Mouse (Mus musculus) stomach, embryonic 14.5 days (tissue): ENCODE data around the gene Ttc37. TPM values are rescaled to one million over a fixed set of nuclear protein-coding genes. Genes with fewer than 3 reads are reported as not detected.

Experiments
- ATAC-seq: fragments of 200-750 bp; cut with Nextera tagmentation; 2 replicates; pipeline ENCODE4 v1.8.0; 2017; ENCODE audit warnings: low read depth, moderate TSS enrichment; ENCODE audit not compliant: insufficient number of reproducible peaks, insufficient read depth, low FRiP score
- H3K27ac ChIP-seq: fragments of 300-500 bp; sonication (generic); 2 replicates; pipeline ENCODE4 v1.5.1; 2014; ENCODE audit warnings: mild to moderate bottlenecking, low read length, moderate library complexity, mixed read lengths
- H3K27me3 ChIP-seq: fragments of 300-500 bp; sonication (generic); 2 replicates; pipeline ENCODE4 v1.6.1; 2014; ENCODE audit warnings: low read length, control low read depth, mixed read lengths; ENCODE audit not compliant: control insufficient read depth, insufficient read depth
- H3K36me3 ChIP-seq: fragments of 300-500 bp; sonication (generic); 2 replicates; pipeline ENCODE4 v1.6.1; 2014; ENCODE audit warnings: mild to moderate bottlenecking, control low read depth, low read length, moderate library complexity, mixed read lengths; ENCODE audit not compliant: control insufficient read depth, insufficient read depth
- H3K4me1 ChIP-seq: fragments of 300-500 bp; sonication (generic); 2 replicates; pipeline ENCODE4 v1.6.1; 2014; ENCODE audit warnings: low read length, control low read depth, mixed read lengths; ENCODE audit not compliant: control insufficient read depth, insufficient read depth
- H3K4me2 ChIP-seq: fragments of 300-500 bp; sonication (generic); replicated peaks from 2 replicates; pipeline ENCODE4 v1.6.1; 2014; ENCODE audit warnings: low read depth, low read length, control low read depth
- H3K4me3 ChIP-seq: fragments of 300-500 bp; sonication (generic); 2 replicates; pipeline ENCODE4 v1.5.1; 2014; ENCODE audit warnings: low read depth, low read length, control low read depth
- H3K9ac ChIP-seq: fragments of 300-500 bp; sonication (generic); replicated peaks from 2 replicates; pipeline ENCODE4 v1.6.1; 2014; ENCODE audit warnings: low read depth, mild to moderate bottlenecking, control low read depth, low read length, moderate library complexity, mixed read lengths
- H3K9me3 ChIP-seq: fragments of 300-500 bp; sonication (generic); 2 replicates; pipeline ENCODE4 v1.6.1; 2016; ENCODE audit warnings: low read depth, low read length, control low read depth; ENCODE audit not compliant: control insufficient read depth
- WGBS: fragments of 180-500 bp; shearing (Covaris S2); extraction: QIAGEN DNeasy Blood & Tissue Kit; methylation state at CpG from one replicate; pipeline ENCODE4 v1.1.7; 2014; 5-methylcytosine and 5-hydroxymethylcytosine counted together
- polyA plus RNA-seq: library from polyadenylated mRNA; unstranded; fragments of >200 nt; fragmentation: Nextera tagmentation; extraction: Ambion mirVana; gene quantifications from 2 replicates; pipeline ENCODE4 v1.2.1, GENCODE M21; 2014

The Ttc37 gene
- polyA plus RNA-seq, 1 experiment from 2014 or later = 23.5 TPM

DNA sequence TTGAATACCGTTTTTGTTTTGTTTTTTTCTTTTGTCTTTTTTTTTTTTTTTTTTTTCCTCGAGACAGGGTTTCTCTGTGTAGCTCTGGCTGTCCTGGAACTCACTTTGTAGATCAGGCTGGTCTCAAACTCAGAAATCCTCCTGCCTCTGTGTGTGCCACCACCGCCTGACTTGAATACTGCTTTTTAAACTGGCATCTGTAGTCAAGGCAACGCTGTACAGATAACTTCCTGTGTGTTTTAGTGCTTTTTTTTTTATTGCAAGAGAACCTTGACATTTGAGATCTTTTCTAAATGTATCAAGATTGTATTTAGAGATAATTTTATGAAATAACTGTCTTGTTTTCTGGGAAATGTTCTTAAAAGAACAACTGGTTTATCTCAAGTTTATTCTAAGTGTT is 33.9 kb downstream of the Ttc37 start:
- Histone ChIP-seq H3K4me3 (no peak overlapping the region), H3K9ac (no peak overlapping the region), H3K36me3 (peaks cover 53% of the 10 kb centered on the region), H3K9me3 (no peaks in the 10 kb centered on the region), H3K27ac (no peak overlapping the region), H3K4me2 (no peak overlapping the region), H3K4me1 (no peaks in the 10 kb centered on the region), H3K27me3 (no peaks in the 10 kb centered on the region)
- 86% methylated on average over 4 of the region's 4 CpGs for WGBS
- no peak for ATAC-seq

DNA sequence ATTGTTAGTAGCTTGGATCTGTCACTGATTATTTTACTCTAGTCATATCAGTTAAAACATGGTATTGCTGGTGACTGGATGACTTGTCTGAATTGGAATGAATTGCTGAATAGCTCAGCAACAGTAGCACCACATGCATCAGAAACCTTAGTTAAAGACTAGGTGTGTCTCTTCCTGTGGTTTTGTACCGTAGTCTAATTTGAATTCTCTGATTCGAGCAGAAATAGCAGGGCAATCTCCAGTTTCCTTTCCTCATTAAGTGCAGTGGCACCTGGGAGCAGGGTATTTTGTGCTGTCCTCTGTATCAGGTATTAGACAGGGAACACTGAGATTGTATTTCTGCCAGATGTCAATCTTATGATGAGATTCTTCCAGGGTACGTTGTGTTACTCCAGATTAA is 40.3 kb downstream of the Ttc37 start:
- ATAC-seq = no peak
- H3K36me3 ChIP-seq = peaks cover 32% of the 10 kb centered on the region; the same call in 1 of the 2 replicates
- 88% methylated on average over 3 of the region's 3 CpGs for WGBS

DNA sequence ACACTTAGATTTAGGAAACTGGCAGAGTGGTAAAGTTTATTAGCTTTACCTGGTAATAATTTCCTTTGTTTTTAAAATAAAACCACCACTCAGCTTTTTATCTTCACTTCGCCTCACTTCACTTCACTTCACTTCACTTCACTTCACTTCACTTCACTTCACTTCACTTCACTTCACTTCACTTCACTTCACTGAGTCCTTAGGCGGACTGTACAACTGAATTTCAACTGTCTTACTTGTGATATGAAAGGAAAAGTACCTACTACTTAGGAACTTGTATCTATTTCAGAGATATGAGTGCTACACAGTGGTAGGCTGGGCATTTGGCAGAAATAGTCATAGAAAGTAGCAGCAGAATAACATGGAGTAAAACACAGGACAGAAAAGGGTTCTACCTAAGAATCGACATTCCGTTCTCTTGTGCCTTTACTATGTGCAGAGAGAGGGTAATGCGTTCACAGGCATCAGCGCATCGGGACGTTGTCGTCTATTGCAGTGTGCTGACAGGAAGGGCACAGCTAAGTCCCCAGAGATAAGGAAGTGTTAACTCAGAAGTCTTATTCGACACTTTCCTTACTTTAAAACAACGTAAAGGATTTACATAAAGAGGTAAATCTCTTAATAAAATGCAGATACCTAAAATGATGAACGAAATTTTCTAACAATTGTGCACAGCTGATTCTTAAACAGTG is 42.7 kb downstream of the Ttc37 start:
- no peaks in the 10 kb centered on the region for H3K27me3 ChIP-seq
- no peaks in the 10 kb centered on the region for H3K4me1 ChIP-seq
- peaks cover 25% of the 10 kb centered on the region; the same call in 1 of the 2 replicates for H3K36me3 ChIP-seq
- 90% methylated on average over 12 of the region's 12 CpGs for WGBS
- no peak overlapping the region for H3K27ac ChIP-seq
- no peak overlapping the region for H3K9ac ChIP-seq
- no peak for ATAC-seq
- no peak overlapping the region for H3K4me2 ChIP-seq
- H3K9me3 ChIP-seq = no peaks in the 10 kb centered on the region
- H3K4me3 ChIP-seq = no peak overlapping the region

More for the DNA sequence above, 40.3 kb downstream of the Ttc37 start:
- no peak overlapping the region for H3K27ac ChIP-seq
- no peaks in the 10 kb centered on the region for H3K27me3 ChIP-seq
- H3K4me3 ChIP-seq = no peak overlapping the region
- no peak overlapping the region for H3K9ac ChIP-seq
- H3K9me3 ChIP-seq = no peaks in the 10 kb centered on the region
- H3K4me1 ChIP-seq = no peaks in the 10 kb centered on the region
- no peak overlapping the region for H3K4me2 ChIP-seq

DNA sequence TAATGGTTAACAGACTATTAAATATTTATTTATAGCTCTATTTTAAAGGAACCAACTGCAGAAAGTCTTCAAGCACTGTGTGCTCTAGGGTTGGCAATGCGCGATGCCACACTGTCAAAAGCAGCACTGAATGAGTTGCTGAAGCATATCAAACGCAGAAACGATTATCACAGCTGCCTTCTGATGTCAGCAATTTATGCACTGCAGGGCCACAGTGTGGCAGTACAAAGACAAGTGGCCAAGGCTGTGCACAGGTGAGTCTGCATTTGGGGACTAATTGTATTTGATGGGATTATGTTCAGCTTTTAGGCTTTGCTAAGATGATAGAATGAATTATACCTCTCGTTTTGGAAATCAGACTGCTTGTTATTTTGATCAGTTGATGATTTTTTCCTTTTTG is 51.9 kb downstream of the Ttc37 start:
- ATAC-seq = no peak
- H3K9me3 ChIP-seq = no peaks in the 10 kb centered on the region
- H3K4me2 ChIP-seq = no peak overlapping the region
- H3K36me3 ChIP-seq = peaks cover 25% of the 10 kb centered on the region
- H3K4me3 ChIP-seq = no peak overlapping the region
- no peaks in the 10 kb centered on the region for H3K27me3 ChIP-seq
- H3K9ac ChIP-seq = no peak overlapping the region
- H3K27ac ChIP-seq = no peak overlapping the region
- WGBS = 89% methylated on average over 5 of the region's 5 CpGs
- H3K4me1 ChIP-seq = no peaks in the 10 kb centered on the region

DNA sequence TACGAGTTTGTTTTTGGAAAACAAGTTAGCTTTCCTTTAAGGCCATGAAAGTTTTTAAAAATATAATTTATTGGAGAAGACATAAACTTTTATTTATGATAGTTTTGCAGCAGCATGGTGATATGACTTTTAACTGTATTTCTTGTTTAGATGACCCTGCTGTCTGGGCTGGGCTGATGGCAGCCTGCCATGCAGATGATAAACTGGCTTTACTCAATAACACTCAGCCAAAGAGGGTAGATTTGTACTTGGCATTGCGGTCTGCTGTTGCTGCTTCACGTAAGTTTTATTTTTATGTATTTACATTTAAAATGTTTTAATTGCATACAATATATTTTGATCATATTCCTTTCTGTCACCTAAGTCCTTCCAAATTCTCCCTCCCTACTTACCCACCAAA is 58.6 kb downstream of the Ttc37 start:
- Histone ChIP-seq H3K4me3 (no peak overlapping the region), H3K4me1 (no peaks in the 10 kb centered on the region), H3K9me3 (no peaks in the 10 kb centered on the region), H3K9ac (no peak overlapping the region), H3K27ac (no peak overlapping the region), H3K4me2 (no peak overlapping the region), H3K27me3 (no peaks in the 10 kb centered on the region), H3K36me3 (peaks cover 18% of the 10 kb centered on the region)
- 75% methylated on average over 3 of the region's 3 CpGs for WGBS
- no peak for ATAC-seq

DNA sequence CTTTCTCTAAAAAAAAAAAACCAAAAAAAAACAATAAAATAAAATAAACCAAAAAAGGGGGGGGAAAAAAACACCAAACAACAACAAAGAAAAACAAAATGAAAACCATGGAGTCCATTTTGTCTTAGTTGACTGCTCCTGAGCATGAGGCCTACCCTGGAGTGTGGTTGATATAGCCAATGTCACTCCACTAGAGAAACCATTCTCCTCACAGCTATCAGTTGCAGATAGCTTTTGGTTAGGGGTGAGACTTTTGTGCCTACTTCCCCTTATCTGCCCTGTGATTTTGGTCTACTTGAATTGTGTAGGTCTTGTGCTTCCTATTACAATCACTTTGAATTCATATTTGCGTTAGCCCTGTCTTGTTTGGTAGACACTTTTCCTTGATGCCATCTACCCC is 59.0 kb downstream of the Ttc37 start:
- H3K36me3 ChIP-seq = peaks cover 19% of the 10 kb centered on the region
- WGBS = 94% methylated on average over 1 of the region's 1 CpGs
- H3K9me3 ChIP-seq = no peaks in the 10 kb centered on the region
- no peak overlapping the region for H3K27ac ChIP-seq
- H3K4me1 ChIP-seq = no peaks in the 10 kb centered on the region
- H3K4me3 ChIP-seq = no peak overlapping the region
- no peak overlapping the region for H3K9ac ChIP-seq
- no peaks in the 10 kb centered on the region for H3K27me3 ChIP-seq
- no peak for ATAC-seq
- H3K4me2 ChIP-seq = no peak overlapping the region

DNA sequence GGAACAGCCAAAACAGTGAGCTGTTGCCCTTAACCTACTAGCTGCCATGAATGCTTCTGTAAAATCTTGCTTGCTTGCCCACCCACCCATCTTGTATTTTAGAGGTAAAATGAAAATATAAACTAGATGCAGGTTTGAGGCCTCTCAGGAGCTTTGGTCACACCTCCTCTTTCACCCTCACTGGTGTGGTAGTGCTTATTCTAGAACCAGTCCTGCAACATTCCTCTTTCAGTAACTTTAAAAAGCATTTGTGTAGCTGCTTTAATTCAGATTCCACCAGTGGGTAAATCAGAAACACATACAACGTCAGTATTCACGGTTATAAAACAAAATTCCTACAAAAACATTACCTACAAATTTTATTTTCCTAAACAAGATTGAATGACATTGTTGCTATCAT is 62.1 kb downstream of the Ttc37 start:
- WGBS = 75% methylated on average over 2 of the region's 2 CpGs
- Histone ChIP-seq H3K4me2 (no peak overlapping the region), H3K27me3 (no peaks in the 10 kb centered on the region), H3K4me1 (no peaks in the 10 kb centered on the region), H3K36me3 (peaks cover 14% of the 10 kb centered on the region), H3K9ac (no peak overlapping the region), H3K4me3 (no peak overlapping the region), H3K27ac (no peak overlapping the region), H3K9me3 (no peaks in the 10 kb centered on the region)
- no peak for ATAC-seq

DNA sequence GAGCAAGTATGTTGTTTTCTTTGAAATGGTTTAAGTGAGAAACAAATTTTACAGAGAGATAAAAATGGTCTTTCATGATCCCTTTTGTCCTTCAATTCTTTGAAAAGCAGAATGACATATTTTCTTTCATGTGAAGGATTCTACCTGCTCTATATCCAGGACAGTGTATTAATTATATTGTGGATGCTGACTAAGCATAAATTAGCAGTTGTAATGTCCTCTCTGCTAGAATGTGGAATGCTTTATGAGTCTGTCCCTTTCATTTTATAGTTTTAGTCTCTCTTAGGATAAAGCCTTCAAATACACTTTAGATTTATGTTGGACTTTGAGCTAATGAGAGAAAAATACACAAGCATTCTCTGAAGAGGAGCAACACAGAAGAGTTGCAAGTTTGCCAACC is 75.8 kb downstream of the Ttc37 start:
- Histone ChIP-seq H3K27me3 (no peaks in the 10 kb centered on the region), H3K4me3 (no peak overlapping the region), H3K9ac (no peak overlapping the region), H3K36me3 (peaks cover 18% of the 10 kb centered on the region), H3K4me1 (no peaks in the 10 kb centered on the region), H3K4me2 (no peak overlapping the region), H3K27ac (no peak overlapping the region), H3K9me3 (peaks cover 4% of the 10 kb centered on the region; the same call in 1 of the 2 replicates)
- ATAC-seq = no peak

DNA sequence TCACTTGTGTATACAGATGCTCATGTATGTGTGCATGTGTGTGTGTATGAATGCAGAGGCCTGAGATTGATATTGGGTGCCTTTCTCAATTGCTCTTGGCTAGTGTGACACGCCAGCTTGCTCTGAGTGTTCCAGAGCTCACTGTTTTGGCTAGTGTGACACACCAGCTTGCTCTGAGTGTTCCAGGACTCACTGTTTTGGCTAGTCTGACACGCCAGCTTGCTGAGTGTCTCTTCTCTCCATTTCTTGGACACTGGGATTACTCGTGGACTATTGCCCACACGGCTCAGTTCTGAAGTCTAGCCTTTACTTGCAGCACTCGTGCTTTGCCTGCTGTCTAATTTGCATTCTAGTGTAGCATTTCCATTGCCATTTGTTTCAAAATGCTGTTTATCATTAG is 80.2 kb downstream of the Ttc37 start:
- WGBS = 93% methylated on average over 5 of the region's 5 CpGs

More for the DNA sequence above, 80.2 kb downstream of the Ttc37 start:
- H3K9ac ChIP-seq = no peak overlapping the region
- H3K27me3 ChIP-seq = no peaks in the 10 kb centered on the region
- no peak overlapping the region for H3K4me3 ChIP-seq
- H3K9me3 ChIP-seq = peaks cover 4% of the 10 kb centered on the region; the same call in 1 of the 2 replicates
- no peak overlapping the region for H3K27ac ChIP-seq
- H3K36me3 ChIP-seq = peaks cover 23% of the 10 kb centered on the region
- H3K4me1 ChIP-seq = no peaks in the 10 kb centered on the region
- no peak overlapping the region for H3K4me2 ChIP-seq
- ATAC-seq = no peak
